Comparison of ENCODE assay signal across 10 mouse cellular contexts in genomic region chr17:47440359-47440890, GRCm38 (mm10). TPM values are rescaled to one million over a fixed set of nuclear protein-coding genes. Genes with fewer than 3 reads are reported as not detected.
A peak's percentile ranks its signal among the peaks of the same experiment; 100 is the strongest.
DNase-seq lines count a peak whose midpoint lies in the region; ATAC-seq and TF ChIP-seq lines count a peak whose summit lies in the region.
"Had no signal": no experiment of that assay in that cellular context is flagged by ENCODE, and none has a peak within 500 bp of the region (broad histone marks: within the 10 kb centered on the region; RNA-seq: fewer than 3 reads in every experiment).

No protein-coding gene starts in this region.

- TF ChIP-seq EP300 in heart, postnatal 0 days (IDR thresholded peaks at IDR 0.05; ENCODE audit: low read depth): no peak

- no peak for TF ChIP-seq CTCF in heart, postnatal 0 days (IDR thresholded peaks at IDR 0.05; ENCODE audit: low read depth)

- no peak overlapping the region for H3K4me2 ChIP-seq in heart, postnatal 0 days (ENCODE audit: low read depth, low read length)
- H3K4me2 ChIP-seq in forebrain, embryonic 16.5 days (ENCODE audit: low read length): no peak overlapping the region
- no peak overlapping the region for H3K4me2 ChIP-seq in stomach, embryonic 14.5 days (replicated peaks; ENCODE audit: low read depth, low read length)
- H3K4me2 ChIP-seq: embryonic facial prominence, embryonic 15.5 days had no signal

- no peaks in the 10 kb centered on the region for H3K36me3 ChIP-seq in heart, postnatal 0 days (replicated peaks; ENCODE audit: control insufficient read depth, insufficient read depth, low read length)
- H3K36me3 ChIP-seq in forebrain, embryonic 16.5 days (ENCODE audit: control insufficient read depth, insufficient read depth): no peaks in the 10 kb centered on the region
- no peaks in the 10 kb centered on the region for H3K36me3 ChIP-seq in stomach, embryonic 14.5 days (ENCODE audit: control insufficient read depth, insufficient read depth, low read length)
- H3K36me3 ChIP-seq: embryonic facial prominence, embryonic 15.5 days had no signal

- H3K27me3 ChIP-seq in heart, postnatal 0 days (ENCODE audit: control insufficient read depth, insufficient read depth, low read length): no peaks in the 10 kb centered on the region
- H3K27me3 ChIP-seq in forebrain, embryonic 16.5 days (replicated peaks; ENCODE audit: control insufficient read depth, insufficient read depth, low read length): peaks cover 37% of the 10 kb centered on the region
- 0 out of 2 replicates have a peak, but pooled peaks cover 3% of the 10 kb centered on the region for H3K27me3 ChIP-seq in stomach, embryonic 14.5 days (ENCODE audit: control insufficient read depth, insufficient read depth, low read length)

- DNase-seq in heart, postnatal 0 days (ENCODE audit: low spot score): no peak
- DNase-seq in heart, adult 9 months (ENCODE audit: low spot score in 2 of 2): no peak
- DNase-seq in kidney, postnatal 25 days: peak; percentile 38 to 68
- no peak for DNase-seq in layer of hippocampus, adult 8-10 months (ENCODE audit: low spot score in 2 of 2)
- DNase-seq in layer of hippocampus, adult 18-20 months (ENCODE audit: low spot score in 2 of 2): no peak
- no peak for DNase-seq in cerebellum, adult 11 months

- no peak overlapping the region for H3K4me3 ChIP-seq in heart, postnatal 0 days (ENCODE audit: low read depth, low read length)
- H3K4me3 ChIP-seq in forebrain, embryonic 16.5 days (replicated peaks; ENCODE audit: low read length): no peak overlapping the region
- H3K4me3 ChIP-seq in stomach, embryonic 14.5 days (ENCODE audit: low read depth, low read length): no peak overlapping the region
- H3K4me3 ChIP-seq: embryonic facial prominence, embryonic 15.5 days had no signal

- no peaks in the 10 kb centered on the region for H3K9me3 ChIP-seq in heart, postnatal 0 days (replicated peaks; ENCODE audit: control insufficient read depth, low read length)
- H3K9me3 ChIP-seq in forebrain, embryonic 16.5 days (ENCODE audit: control insufficient read depth, low read length): no peaks in the 10 kb centered on the region
- H3K9me3 ChIP-seq in stomach, embryonic 14.5 days (ENCODE audit: control insufficient read depth, low read depth, low read length): no peaks in the 10 kb centered on the region
- H3K9me3 ChIP-seq: embryonic facial prominence, embryonic 15.5 days had no signal

- WGBS in heart, postnatal 0 days: 31% methylated on average over 9 of the region's 9 CpGs
- 8% methylated on average over 9 of the region's 9 CpGs for WGBS in forebrain, embryonic 16.5 days
- WGBS in stomach, embryonic 14.5 days: 22% methylated on average over 9 of the region's 9 CpGs

- no peak for ATAC-seq in heart, postnatal 0 days (ENCODE audit: insufficient read depth, low read depth)
- no peak for ATAC-seq in forebrain, embryonic 16.5 days
- ATAC-seq in stomach, embryonic 14.5 days (ENCODE audit: insufficient number of reproducible peaks, insufficient read depth, low FRiP score, low read depth): no peak

- peak overlapping the region; percentile 40; the same call in 1 of the 2 replicates for H3K27ac ChIP-seq in heart, postnatal 0 days (ENCODE audit: low read depth)
- no peak overlapping the region for H3K27ac ChIP-seq in forebrain, embryonic 16.5 days (ENCODE audit: low read length)
- H3K27ac ChIP-seq in stomach, embryonic 14.5 days (ENCODE audit: low read length): peak overlapping the region; percentile 13; the same call in 1 of the 2 replicates
- H3K27ac ChIP-seq: embryonic facial prominence, embryonic 15.5 days had no signal

- H3K4me1 ChIP-seq in heart, postnatal 0 days (ENCODE audit: control insufficient read depth, insufficient read depth): peaks cover 35% of the 10 kb centered on the region
- H3K4me1 ChIP-seq in forebrain, embryonic 16.5 days (replicated peaks; ENCODE audit: control insufficient read depth, insufficient read depth, low read length): peaks cover 15% of the 10 kb centered on the region
- peaks cover 18% of the 10 kb centered on the region; the same call in 1 of the 2 replicates for H3K4me1 ChIP-seq in stomach, embryonic 14.5 days (ENCODE audit: control insufficient read depth, insufficient read depth, low read length)

- H3K9ac ChIP-seq in heart, postnatal 0 days (replicated peaks; ENCODE audit: low read depth, low read length): no peak overlapping the region
- H3K9ac ChIP-seq in forebrain, embryonic 16.5 days (replicated peaks; ENCODE audit: low read depth, low read length): 0 out of 2 replicates have a peak overlapping the region, but pooled peaks have one; percentile 13
- H3K9ac ChIP-seq in stomach, embryonic 14.5 days (replicated peaks; ENCODE audit: low read depth, low read length): no peak overlapping the region
- H3K9ac ChIP-seq: embryonic facial prominence, embryonic 15.5 days had no signal

RNA-seq across cellular contexts. Expression of gene 1700001C19Rik, which starts 3.2 kb away (rescaled TPM):
- 3.4 TPM in 1 of 2 replicates, not detected in the other for total RNA-seq in heart, postnatal 0 days (2014; rRNA removed; ENCODE audit: low replicate concordance)
- 1.1 and 1.4 TPM in 2 replicates for polyA plus RNA-seq in heart, postnatal 0 days (2015; fragmentation: Nextera tagmentation; extraction: Ambion mirVana)
- polyA plus RNA-seq in forebrain, embryonic 16.5 days (2015; fragmentation: Nextera tagmentation; extraction: Ambion mirVana): 0.55 and 0.86 TPM in 2 replicates
- 0.31 and 0.58 TPM in 2 replicates for polyA plus RNA-seq in stomach, embryonic 14.5 days (2014; fragmentation: Nextera tagmentation; extraction: Ambion mirVana)
- under 1 TPM in 2 of 4 experiments, not detected in 2; 0.20 to 0.22 TPM for total RNA-seq in layer of hippocampus, adult 8-10 months (2022)
- not detected for total RNA-seq in layer of hippocampus, adult 18-20 months (2021)
- total RNA-seq: layer of hippocampus, postnatal 14 days had no signal

RNA-seq across cellular contexts. Expression of gene AI661453, which starts 4.0 kb away (rescaled TPM):
- total RNA-seq in heart, postnatal 0 days (2014; rRNA removed; ENCODE audit: low replicate concordance): 1.3 and 1.8 TPM in 2 replicates
- 0.92 and 1.0 TPM in 2 replicates for polyA plus RNA-seq in heart, postnatal 0 days (2015; fragmentation: Nextera tagmentation; extraction: Ambion mirVana)
- 0.19 and 0.22 TPM in 2 replicates for polyA plus RNA-seq in forebrain, embryonic 16.5 days (2015; fragmentation: Nextera tagmentation; extraction: Ambion mirVana)
- 4.7 and 4.8 TPM in 2 replicates for polyA plus RNA-seq in stomach, embryonic 14.5 days (2014; fragmentation: Nextera tagmentation; extraction: Ambion mirVana)
- under 1 TPM; 0.23 to 0.82 (median 0.66) TPM for total RNA-seq in layer of hippocampus, adult 8-10 months (2022)
- under 1 TPM; 0.52 to 0.58 TPM for total RNA-seq in layer of hippocampus, adult 18-20 months (2021)

RNA-seq across cellular contexts. Expression of gene Guca1a, which starts 40.0 kb away (rescaled TPM):
- total RNA-seq in heart, postnatal 0 days (2014; rRNA removed; ENCODE audit: low replicate concordance): not detected in 2 replicates
- 0.86 and 1.0 TPM in 2 replicates for polyA plus RNA-seq in heart, postnatal 0 days (2015; fragmentation: Nextera tagmentation; extraction: Ambion mirVana)
- 0.67 TPM in 1 of 2 replicates, not detected in the other for polyA plus RNA-seq in forebrain, embryonic 16.5 days (2015; fragmentation: Nextera tagmentation; extraction: Ambion mirVana)
- polyA plus RNA-seq in stomach, embryonic 14.5 days (2014; fragmentation: Nextera tagmentation; extraction: Ambion mirVana): 2.7 and 6.0 TPM in 2 replicates
- total RNA-seq in layer of hippocampus, adult 8-10 months (2022): 1 to 10 TPM in 1 of 4 experiments, under 1 TPM in 2, not detected in 1; 0.37 to 1.2 (median 0.80) TPM
- total RNA-seq in layer of hippocampus, adult 18-20 months (2021): under 1 TPM in 1 of 2 experiments, not detected in 1; 0.53 TPM

RNA-seq across cellular contexts. Expression of gene Guca1b, which starts 55.2 kb away (rescaled TPM):
- total RNA-seq in heart, postnatal 0 days (2014; rRNA removed; ENCODE audit: low replicate concordance): not detected in 2 replicates
- 0.32 and 0.38 TPM in 2 replicates for polyA plus RNA-seq in heart, postnatal 0 days (2015; fragmentation: Nextera tagmentation; extraction: Ambion mirVana)
- 0.29 and 0.37 TPM in 2 replicates for polyA plus RNA-seq in forebrain, embryonic 16.5 days (2015; fragmentation: Nextera tagmentation; extraction: Ambion mirVana)
- 0.25 and 0.31 TPM in 2 replicates for polyA plus RNA-seq in stomach, embryonic 14.5 days (2014; fragmentation: Nextera tagmentation; extraction: Ambion mirVana)
- total RNA-seq in layer of hippocampus, adult 8-10 months (2022): 1 to 10 TPM; 1.0 to 3.3 (median 1.5) TPM
- 1 to 10 TPM; 1.4 to 1.6 TPM for total RNA-seq in layer of hippocampus, adult 18-20 months (2021)

Comparison
In these comparisons a context has a peak if more than half of its experiments do, and no peak if none do; other contexts are left out.
1. DNase-seq: peak in kidney, postnatal 25 days (2 of 2); none in heart, postnatal 0 days (single experiment), heart, adult 9 months (0 of 2), layer of hippocampus, adult 8-10 months (0 of 2), layer of hippocampus, adult 18-20 months (0 of 2) and cerebellum, adult 11 months (single experiment).